Mouse (Mus musculus) urinary bladder, postnatal 4 days (tissue): ENCODE data around the gene Gm6169.
"Not testable (repeated sequence)": the region's sequence is repeated elsewhere in the genome, so short reads cannot be mapped to it uniquely, and the experiment has no call there.

Experiments used
- DNase-seq, 2 experiments: peaks; one replicate each; pipeline ENCODE4 v3.0.0; 2021 to 2022; ENCODE audit warnings: low spot score in 2 of 2

Gm6169 gene

DNA sequence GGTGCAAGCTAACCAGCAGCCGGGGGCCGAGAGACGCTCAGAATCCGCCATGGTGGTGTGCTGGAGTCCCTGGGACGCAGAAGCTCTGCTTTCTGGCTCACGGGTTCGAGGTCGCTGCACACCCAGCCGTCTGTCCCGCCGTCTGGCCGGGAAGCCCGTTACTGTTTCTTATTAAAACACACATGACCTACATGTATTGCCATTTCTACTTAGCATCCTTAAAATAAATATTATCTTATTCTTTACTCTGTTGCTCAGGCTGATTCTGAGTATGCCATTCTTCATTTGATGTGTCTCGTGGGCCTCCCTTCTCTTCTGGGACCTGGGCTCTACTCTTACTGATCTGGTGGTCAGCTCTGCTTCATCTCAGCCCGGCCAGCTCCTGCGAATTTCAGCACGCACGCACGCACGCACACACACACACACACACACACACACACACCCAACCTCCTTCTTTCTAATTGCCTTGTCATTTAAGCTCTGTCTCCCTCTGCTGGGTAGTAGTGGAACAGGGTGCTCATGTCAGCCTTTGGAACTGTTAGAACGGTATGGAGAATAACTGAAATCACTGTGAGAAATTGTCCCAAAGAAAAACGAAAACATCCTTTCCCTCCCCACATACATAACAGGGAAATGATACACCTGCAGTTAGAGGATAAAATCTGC, at the start of gene Gm6169:
Gene Gm6169, minus strand, starts transcription at position 51 of the 666 bp plus-strand sequence.
- peak in 1 of 2 experiments; percentile 23 for DNase-seq

- DNase-seq: no peak
Measured at GRCm38 (mm10) chr13:97145834-97146233, 46.8 kb upstream of the Gm6169 start.

DNA sequence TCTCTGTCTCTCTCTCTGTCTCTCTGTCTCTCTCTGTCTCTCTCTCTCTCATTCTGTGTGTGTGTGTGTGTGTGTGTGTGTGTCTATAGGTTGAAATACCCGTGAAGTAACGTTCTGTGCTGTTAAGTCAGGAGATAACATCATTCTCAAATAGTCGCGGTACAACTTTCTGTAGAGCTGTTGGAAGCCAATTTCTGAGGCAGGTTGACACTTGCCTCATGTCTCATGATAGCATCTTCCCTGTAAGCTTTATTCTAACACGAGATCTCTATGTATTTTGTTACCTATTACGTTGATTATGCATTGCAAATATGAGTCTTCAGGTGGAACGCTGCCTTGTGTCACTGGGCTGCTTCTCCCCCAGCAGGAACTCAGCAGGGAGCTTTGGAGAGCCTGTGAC, 43.3 kb upstream of the Gm6169 start:
- no peak for DNase-seq

- DNase-seq: not testable (repeated sequence)
Measured at GRCm38 (mm10) chr13:97138404-97138931, 39.4 kb upstream of the Gm6169 start.

DNA sequence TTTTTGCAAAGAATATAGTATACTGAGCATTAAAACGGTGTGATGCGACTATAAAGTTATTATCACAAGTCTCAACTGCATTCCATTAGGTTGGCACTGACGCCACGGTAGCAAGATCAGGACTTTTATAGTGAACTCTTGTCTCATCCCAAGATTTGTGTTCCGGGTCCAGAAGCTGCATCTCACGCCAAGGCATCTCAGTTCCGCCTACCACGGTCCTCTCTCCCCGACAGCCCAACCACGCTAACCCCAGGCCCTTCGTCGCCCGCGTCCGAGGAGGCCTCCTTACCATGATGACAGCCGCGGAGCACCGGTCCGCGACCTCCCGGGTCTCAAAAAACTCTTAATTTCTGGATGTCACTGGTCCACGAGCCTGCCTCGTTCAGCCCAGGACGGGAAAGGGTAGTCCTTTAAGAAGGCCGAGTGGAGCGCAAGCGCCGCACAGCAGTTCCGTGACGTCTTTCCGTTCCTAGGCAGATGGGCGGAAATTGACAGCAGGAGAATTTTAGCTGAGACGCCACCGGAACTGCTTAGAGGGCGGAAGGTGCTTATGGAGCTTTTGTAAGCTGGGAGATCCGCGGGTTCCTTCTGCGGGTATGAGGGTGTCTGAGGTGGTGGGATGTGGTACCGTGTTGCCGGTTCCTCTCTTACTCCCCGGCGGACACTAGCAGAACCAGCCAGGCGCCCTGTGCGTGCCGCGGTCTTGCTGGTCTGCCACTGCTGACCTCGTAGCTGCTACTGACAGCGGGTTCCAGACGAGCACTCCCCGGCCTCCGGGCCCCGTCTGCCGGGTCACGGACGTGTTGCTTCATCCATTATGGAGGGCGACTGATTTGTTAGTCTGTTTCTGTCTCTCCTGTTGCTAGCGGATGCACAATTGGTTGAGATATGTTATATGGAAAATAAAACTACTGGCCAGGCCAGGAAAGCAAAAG, 38.7 kb upstream of the Gm6169 start, which contains the start of the genes Gfm2 and Nsa2:
Gene Gfm2, plus strand, starts transcription at position 472 of the 935 bp plus-strand sequence.
Gene Nsa2, minus strand, starts transcription at position 472 of the 935 bp plus-strand sequence.
- peak; percentile 81 to 82 for DNase-seq

- not testable (repeated sequence) for DNase-seq
Measured at GRCm38 (mm10) chr13:97130413-97130812, 31.4 kb upstream of the Gm6169 start.

DNA sequence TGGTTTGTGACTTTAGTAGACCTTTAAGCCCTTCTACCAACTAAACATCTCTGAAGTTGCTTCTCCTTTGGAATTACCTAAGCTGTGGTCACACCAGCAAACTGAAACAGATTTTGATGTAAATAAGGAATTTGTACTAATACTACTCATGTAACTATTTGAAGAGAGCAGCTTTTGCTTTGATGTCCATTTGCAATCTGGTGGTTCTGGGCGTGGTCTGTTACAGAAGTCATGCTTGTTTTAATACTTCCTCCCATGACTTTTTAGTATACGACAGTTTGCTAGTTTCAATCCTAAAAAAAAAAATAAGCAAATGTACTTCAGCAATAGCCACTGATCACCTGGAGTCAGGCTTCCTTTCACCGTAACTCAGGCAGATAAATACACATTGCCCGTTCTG, 30.6 kb upstream of the Gm6169 start:
- DNase-seq: not testable (repeated sequence)

GRCm38 (mm10) chr13:97121341-97121740, 22.3 kb upstream of the Gm6169 start:
- no peak for DNase-seq

- no peak for DNase-seq
Measured at GRCm38 (mm10) chr13:97109046-97109445, 10.0 kb upstream of the Gm6169 start.

- not testable (repeated sequence) for DNase-seq
Measured at GRCm38 (mm10) chr13:97107721-97108120, 8.7 kb upstream of the Gm6169 start.

GRCm38 (mm10) chr13:97104996-97105395, 6.0 kb upstream of the Gm6169 start:
- no peak for DNase-seq

- DNase-seq: no peak
Measured at GRCm38 (mm10) chr13:97095726-97096125, 3.3 kb downstream of the Gm6169 start.

GRCm38 (mm10) chr13:97088183-97088582, 10.9 kb downstream of the Gm6169 start:
- DNase-seq: no peak

DNA sequence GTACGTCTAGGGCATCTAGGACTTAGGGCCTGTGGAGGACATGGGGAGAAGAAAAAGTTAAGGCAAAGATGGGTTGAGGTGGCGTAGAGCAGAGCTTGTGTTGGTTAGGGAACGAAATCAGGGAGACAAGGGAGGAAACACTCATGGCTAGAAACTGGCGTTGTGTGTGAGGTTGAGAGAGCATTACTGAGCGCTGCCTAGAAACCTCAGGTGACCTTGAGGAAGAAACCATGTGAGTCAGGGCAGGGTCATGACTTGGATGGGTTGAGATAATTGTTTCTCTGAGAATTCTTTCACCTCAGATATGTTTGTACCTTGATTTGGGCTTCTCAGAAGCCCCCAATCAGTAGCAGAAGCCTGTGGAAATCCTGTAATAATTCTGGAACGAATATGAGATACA, 11.6 kb downstream of the Gm6169 start:
- DNase-seq: no peak

GRCm38 (mm10) chr13:97086316-97086715, 12.7 kb downstream of the Gm6169 start:
- DNase-seq: no peak

DNA sequence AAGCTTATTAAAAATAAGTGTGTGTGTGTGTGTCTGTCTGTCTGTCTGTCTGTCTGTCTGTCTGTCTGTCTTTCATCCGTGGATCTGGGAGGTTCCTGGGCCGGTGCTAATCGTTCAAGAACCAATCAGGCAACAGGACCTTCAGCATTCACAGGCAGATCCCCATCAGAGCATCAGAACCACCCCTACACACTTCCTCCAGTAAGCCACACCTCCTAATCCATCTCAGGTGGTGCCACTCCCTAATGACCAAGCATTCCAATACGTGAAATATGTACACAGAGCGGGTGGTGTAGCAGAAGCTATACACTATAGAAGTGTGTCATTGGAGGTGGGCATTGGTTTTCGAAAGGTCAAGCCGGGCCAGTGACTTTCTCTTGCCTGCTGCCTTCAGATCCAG, 16.6 kb downstream of the Gm6169 start:
- no peak for DNase-seq

DNA sequence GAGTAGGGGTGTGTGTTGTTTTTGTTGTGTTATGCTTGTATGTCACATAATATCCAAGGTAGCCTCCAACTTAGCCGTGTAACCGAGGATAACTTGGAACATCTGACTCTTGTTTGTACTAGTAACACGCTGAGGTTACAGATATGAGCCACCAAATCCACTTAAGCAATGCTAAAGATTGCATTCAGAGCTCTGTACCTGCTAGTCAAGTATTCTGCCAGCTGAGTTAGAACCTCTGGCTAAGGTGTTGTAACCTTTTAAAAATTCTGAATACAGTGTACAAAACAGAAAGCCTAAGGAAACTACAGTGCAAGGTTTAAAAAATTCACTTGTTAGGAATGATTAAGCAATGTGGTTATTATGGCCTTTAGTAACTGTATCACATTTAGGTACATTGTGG, 18.4 kb downstream of the Gm6169 start:
- no peak for DNase-seq

DNA sequence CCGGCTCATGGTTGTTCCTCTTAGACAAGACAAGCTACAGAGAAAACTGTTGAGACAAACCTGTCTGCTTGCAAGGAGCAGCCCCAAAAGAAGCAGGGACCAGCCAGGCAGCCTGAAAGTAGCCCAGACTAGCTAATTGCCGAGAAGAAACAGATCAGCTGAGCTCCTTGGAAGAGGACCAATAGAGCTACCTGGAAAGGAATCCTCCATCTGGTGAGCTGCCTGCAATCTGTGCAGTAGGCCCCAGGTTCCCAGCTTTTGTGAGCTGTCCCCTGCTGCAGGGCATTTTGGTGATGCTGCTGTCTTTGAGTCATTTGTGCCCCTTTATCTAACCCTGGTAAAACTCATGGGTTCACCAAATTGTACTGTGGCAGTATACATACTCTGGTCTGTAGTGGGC, 18.8 kb downstream of the Gm6169 start:
- no peak for DNase-seq

DNA sequence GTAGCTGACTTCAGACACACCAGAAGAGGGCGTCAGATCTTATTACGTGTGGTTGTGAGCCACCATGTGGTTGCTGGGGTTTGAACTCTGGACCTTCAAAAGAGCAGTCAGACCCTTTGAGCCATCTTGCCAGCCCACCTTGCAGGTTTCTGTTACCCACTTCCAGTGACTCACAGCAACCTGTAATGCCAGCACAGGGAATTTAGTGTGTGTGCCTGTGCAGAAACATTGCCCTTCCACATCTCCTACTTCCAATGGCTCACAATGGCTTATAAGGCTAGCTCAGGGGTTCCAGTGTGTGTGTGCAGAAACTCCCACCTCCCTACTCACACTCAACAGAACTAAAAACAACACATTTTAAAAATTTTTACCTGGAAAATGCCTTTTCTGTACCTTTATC, 21.5 kb downstream of the Gm6169 start:
- no peak for DNase-seq

- no peak for DNase-seq
Measured at GRCm38 (mm10) chr13:97073497-97073896, 25.5 kb downstream of the Gm6169 start.

- no peak for DNase-seq
Measured at GRCm38 (mm10) chr13:97071626-97072241, 27.3 kb downstream of the Gm6169 start.
